Mouse (Mus musculus) embryonic fibroblast, embryonic 13.5 days (primary cell): ENCODE measurements at regions not wholly inside any gene's neighbourhood (a gene's known extent, or its start where the extent isn't known, plus 50 kb on each side); places are given as distances from the start of the nearest gene placed in this dataset.

Experiments used
- CTCF ChIP-seq: IDR thresholded peaks from 2 replicates; pipeline ENCODE4 v1.5.1; 2011; ENCODE audit warnings: mild to moderate bottlenecking, control low read depth, low read length, moderate library complexity, borderline replicate concordance; ENCODE audit not compliant: insufficient read depth
- POLR2A ChIP-seq: IDR thresholded peaks from 2 replicates; pipeline ENCODE4 v1.6.1; 2011; ENCODE audit warnings: low read depth, mild to moderate bottlenecking, control low read depth, low read length, moderate library complexity

DNA sequence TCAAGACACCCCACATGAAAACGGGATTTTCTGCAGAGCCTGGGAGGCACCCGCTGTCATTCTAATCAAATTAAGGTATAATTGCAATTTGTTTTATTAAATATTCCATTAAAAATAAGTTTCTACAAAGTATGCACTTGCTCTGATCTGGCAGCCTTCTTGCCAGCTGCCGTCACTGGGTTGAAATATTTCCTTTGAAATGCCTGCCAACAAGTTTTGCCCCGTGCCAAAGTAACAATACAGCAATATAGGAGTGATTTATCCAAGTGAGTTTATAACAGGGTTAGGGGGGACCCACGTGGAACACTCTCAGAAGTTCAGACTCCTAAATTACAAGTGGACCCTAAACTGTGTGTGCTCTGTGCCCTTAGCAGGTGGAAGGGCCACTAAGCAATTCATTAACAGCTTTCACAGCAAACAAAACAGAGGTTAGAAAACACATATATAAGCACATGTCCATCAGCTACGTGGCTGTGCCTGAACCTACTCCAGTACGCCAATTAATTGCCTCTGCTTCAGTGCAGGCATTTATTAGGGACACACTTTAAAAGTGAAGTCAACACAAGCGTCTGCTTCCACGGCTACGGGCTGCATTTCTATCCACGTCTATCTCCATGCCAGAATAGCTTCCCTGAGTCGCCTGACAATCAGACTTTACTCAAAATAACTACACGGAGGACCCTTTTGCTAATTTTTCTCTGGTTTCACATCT, 275.1 kb downstream of the 1700129C05Rik start:
- TF ChIP-seq CTCF, result no peak
- TF ChIP-seq POLR2A, result no peak
